Mouse (Mus musculus) ES-E14 (cell line): ENCODE measurements around the gene Herc2. TPM values are rescaled to one million over a fixed set of nuclear protein-coding genes. Genes with fewer than 3 reads are reported as not detected.

Source experiments
- DNase-seq: peaks from one replicate; pipeline ENCODE4 v3.0.0-alpha.2; 2013; ENCODE audit warnings: low read depth, low spot score
- H3K27ac ChIP-seq: 2 replicates; pipeline ENCODE4 v1.5.1; 2012; ENCODE audit warnings: low read depth, mild to moderate bottlenecking, low read length, moderate library complexity, mixed read lengths; ENCODE audit not compliant: poor library complexity, insufficient read depth, severe bottlenecking
- H3K36me3 ChIP-seq: 2 replicates; pipeline ENCODE4 v1.6.1; 2012; ENCODE audit warnings: mild to moderate bottlenecking, low read length, moderate library complexity, mixed read lengths; ENCODE audit not compliant: control insufficient read depth, poor library complexity, insufficient read depth, severe bottlenecking
- H3K4me1 ChIP-seq, 2 experiments: fragments of 150-350 bp in 1 of 2; sonication (generic) in 1 of 2; 2 replicates each; pipeline ENCODE4 v1.6.1; 2012; ENCODE audit warnings: low read length in 2 of 2, mild to moderate bottlenecking in 1 of 2, mixed read lengths in 1 of 2; ENCODE audit not compliant: control insufficient read depth in 2 of 2, insufficient read depth in 2 of 2, poor library complexity in 1 of 2
- H3K4me3 ChIP-seq, 2 experiments: fragments of 150-350 bp in 1 of 2; sonication (generic) in 1 of 2; 2 replicates each; pipeline ENCODE4 v1.5.1; 2012; ENCODE audit warnings: low read length in 2 of 2, low read depth in 1 of 2, mild to moderate bottlenecking in 1 of 2, mixed read lengths in 1 of 2; ENCODE audit not compliant: insufficient read depth in 1 of 2, poor library complexity in 1 of 2, severe bottlenecking in 1 of 2
- H3K9ac ChIP-seq: 2 replicates; pipeline ENCODE4 v1.6.1; 2012; ENCODE audit warnings: low read depth, mild to moderate bottlenecking, low read length, mixed read lengths; ENCODE audit not compliant: poor library complexity, insufficient read depth, severe bottlenecking
- H3K9me3 ChIP-seq: fragments of 150-350 bp; sonication (generic); 2 replicates; pipeline ENCODE4 v1.6.1; 2012; ENCODE audit warnings: low read depth, mild to moderate bottlenecking, low read length; ENCODE audit not compliant: control insufficient read depth, insufficient read depth
- CHD2 ChIP-seq: IDR thresholded peaks from 2 replicates; pipeline ENCODE4 v1.6.1; 2014; ENCODE audit warnings: mild to moderate bottlenecking, low read depth, low read length, inconsistent platforms
- HCFC1 ChIP-seq: IDR thresholded peaks from 2 replicates; pipeline ENCODE4 v1.6.1; 2012; ENCODE audit warnings: low read length, inconsistent platforms, borderline replicate concordance; ENCODE audit not compliant: insufficient read depth
- MAFK ChIP-seq: IDR thresholded peaks from 2 replicates; pipeline ENCODE4 v1.6.1; 2014; ENCODE audit warnings: mild to moderate bottlenecking, low read depth, low read length, inconsistent platforms; ENCODE audit not compliant: insufficient read depth
- ZC3H11A ChIP-seq: IDR thresholded peaks from 2 replicates; pipeline ENCODE4 v1.6.1; 2012; ENCODE audit warnings: low read depth, mild to moderate bottlenecking, inconsistent platforms, low read length, borderline replicate concordance
- ZNF384 ChIP-seq: IDR thresholded peaks from 2 replicates; pipeline ENCODE4 v1.6.1; 2012; ENCODE audit warnings: low read depth, low read length, inconsistent platforms
- in situ Hi-C, 2 experiments: fragments of 600-800 bp; cut with MboI; formaldehyde crosslinking; loops; one replicate each; pipeline ENCODE4 v1.15.1; 2025; ENCODE audit warnings: low sequenced_read_pairs in 2 of 2, inconsistent platforms in 1 of 2; ENCODE audit not compliant: unreplicated experiment in 2 of 2
- total RNA-seq: library from RNA; depleted of rRNA; stranded (reverse); fragments of 300-350 nt; gene quantifications from 2 replicates; pipeline ENCODE4 v1.2.3, GENCODE M21; 2012

Gene Herc2
- total RNA-seq, 1 experiment: 32.7 TPM

GRCm38 (mm10) chr7:56202843-56203242, 152.8 kb downstream of the Herc2 start:
- no peak for DNase-seq
- no peak overlapping the region for H3K9ac ChIP-seq
- TF ChIP-seq MAFK: no peak
- no peak for TF ChIP-seq CHD2
- no peak for TF ChIP-seq ZC3H11A
- TF ChIP-seq HCFC1: no peak
- no peak for TF ChIP-seq ZNF384
- H3K36me3 ChIP-seq: peaks cover 10% of the 10 kb centered on the region
- no peak overlapping the region for H3K4me3 ChIP-seq
- in situ Hi-C loops: no loop called here
- no peak overlapping the region for H3K27ac ChIP-seq
- H3K4me1 ChIP-seq: no peaks in the 10 kb centered on the region
- no peaks in the 10 kb centered on the region for H3K9me3 ChIP-seq

DNA sequence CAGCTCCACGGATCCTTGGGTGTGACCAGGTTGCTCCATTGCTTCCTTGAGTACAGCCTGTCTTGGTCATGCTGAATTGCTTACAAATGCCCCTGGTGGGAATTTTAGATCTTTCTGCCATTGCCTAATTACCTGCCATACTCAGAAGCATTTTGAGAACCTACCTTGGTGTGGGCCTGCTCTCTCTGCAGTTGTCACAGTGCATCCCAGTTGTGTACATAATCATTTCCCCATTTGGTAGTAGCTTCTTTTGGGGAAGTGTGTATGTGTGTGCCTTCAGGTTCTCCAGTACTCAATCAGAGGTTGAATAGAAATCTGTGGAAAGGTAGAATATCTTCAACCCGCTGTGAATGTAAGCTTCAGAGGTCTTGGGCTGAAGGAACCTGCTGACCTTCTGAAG, 153.3 kb downstream of the Herc2 start:
- H3K4me1 ChIP-seq: no peaks in the 10 kb centered on the region
- DNase-seq: no peak
- no peak overlapping the region for H3K27ac ChIP-seq
- no peak overlapping the region for H3K9ac ChIP-seq
- in situ Hi-C loops: no loop called here
- H3K4me3 ChIP-seq: no peak overlapping the region
- peaks cover 10% of the 10 kb centered on the region for H3K36me3 ChIP-seq
- no peak for TF ChIP-seq ZNF384
- no peak for TF ChIP-seq HCFC1
- TF ChIP-seq ZC3H11A: no peak
- no peak for TF ChIP-seq MAFK
- TF ChIP-seq CHD2: no peak
- no peaks in the 10 kb centered on the region for H3K9me3 ChIP-seq

DNA sequence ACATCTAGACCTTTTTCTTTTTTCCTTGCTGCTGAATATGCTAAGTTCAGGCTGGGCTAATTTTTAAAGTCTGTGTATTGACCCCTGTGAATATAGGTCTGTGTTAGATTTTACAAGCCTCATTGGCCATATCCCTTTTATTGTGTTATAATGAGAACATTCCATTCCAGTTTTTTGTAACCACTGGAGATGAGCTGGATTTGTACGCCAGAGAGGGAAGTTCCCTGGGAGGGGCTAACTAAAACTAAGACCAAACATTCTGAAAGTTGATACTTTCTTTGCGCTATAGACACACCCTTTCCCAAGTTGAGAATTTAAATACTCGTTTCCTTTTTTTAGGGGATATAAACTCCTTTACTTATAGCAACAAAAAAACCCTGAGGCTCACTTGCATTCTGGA, 154.9 kb downstream of the Herc2 start:
- no peak for TF ChIP-seq ZNF384
- TF ChIP-seq MAFK: no peak
- TF ChIP-seq ZC3H11A: no peak
- TF ChIP-seq CHD2: no peak
- no peak for TF ChIP-seq HCFC1
- no peak overlapping the region for H3K4me3 ChIP-seq
- H3K36me3 ChIP-seq: peaks cover 10% of the 10 kb centered on the region
- H3K9me3 ChIP-seq: no peaks in the 10 kb centered on the region
- H3K27ac ChIP-seq: no peak overlapping the region
- no peaks in the 10 kb centered on the region for H3K4me1 ChIP-seq
- DNase-seq: no peak
- in situ Hi-C loops: no loop called here
- H3K9ac ChIP-seq: no peak overlapping the region

DNA sequence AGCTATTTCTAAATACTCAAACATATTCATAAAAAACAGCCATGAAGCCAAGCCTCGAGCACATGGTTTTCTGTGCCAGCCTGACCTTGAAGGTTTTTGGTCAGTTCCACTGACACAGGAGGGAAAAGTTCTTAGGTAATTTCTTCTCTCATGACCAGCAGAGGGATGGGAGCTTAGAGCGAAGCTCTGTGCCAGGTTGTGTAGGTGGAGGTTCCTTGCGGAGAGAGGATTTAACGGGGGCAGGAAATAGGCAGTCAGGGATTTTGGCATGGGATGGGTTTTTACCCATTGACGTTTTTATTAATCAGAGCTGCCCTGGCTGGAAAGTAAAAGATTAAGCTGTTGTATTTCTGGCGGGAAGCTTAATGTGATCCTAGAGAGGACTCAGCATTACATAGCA, 170.8 kb downstream of the Herc2 start:
- no peak overlapping the region for H3K4me3 ChIP-seq
- no peak for DNase-seq
- no peak overlapping the region for H3K27ac ChIP-seq
- no peaks in the 10 kb centered on the region for H3K4me1 ChIP-seq
- in situ Hi-C loops: no loop called here
- H3K9ac ChIP-seq: no peak overlapping the region
- peaks cover 9% of the 10 kb centered on the region for H3K36me3 ChIP-seq
- H3K9me3 ChIP-seq: no peaks in the 10 kb centered on the region
- no peak for TF ChIP-seq MAFK
- no peak for TF ChIP-seq ZNF384
- TF ChIP-seq CHD2: no peak
- TF ChIP-seq HCFC1: no peak
- TF ChIP-seq ZC3H11A: no peak

- H3K4me3 ChIP-seq: no peak overlapping the region
- TF ChIP-seq CHD2 (no peak), HCFC1 (no peak), MAFK (no peak), ZNF384 (no peak), ZC3H11A (no peak)
- no peak overlapping the region for H3K9ac ChIP-seq
- H3K36me3 ChIP-seq: no peaks in the 10 kb centered on the region; the same call in 1 of the 2 replicates
- H3K4me1 ChIP-seq: no peaks in the 10 kb centered on the region
- DNase-seq: no peak
- H3K27ac ChIP-seq: no peak overlapping the region
- no peaks in the 10 kb centered on the region for H3K9me3 ChIP-seq
- in situ Hi-C loops: no loop called here
These were observed 185.9 kb downstream of the Herc2 start for GRCm38 (mm10) chr7:56235794-56236423.
